In the genomic region with DNA sequence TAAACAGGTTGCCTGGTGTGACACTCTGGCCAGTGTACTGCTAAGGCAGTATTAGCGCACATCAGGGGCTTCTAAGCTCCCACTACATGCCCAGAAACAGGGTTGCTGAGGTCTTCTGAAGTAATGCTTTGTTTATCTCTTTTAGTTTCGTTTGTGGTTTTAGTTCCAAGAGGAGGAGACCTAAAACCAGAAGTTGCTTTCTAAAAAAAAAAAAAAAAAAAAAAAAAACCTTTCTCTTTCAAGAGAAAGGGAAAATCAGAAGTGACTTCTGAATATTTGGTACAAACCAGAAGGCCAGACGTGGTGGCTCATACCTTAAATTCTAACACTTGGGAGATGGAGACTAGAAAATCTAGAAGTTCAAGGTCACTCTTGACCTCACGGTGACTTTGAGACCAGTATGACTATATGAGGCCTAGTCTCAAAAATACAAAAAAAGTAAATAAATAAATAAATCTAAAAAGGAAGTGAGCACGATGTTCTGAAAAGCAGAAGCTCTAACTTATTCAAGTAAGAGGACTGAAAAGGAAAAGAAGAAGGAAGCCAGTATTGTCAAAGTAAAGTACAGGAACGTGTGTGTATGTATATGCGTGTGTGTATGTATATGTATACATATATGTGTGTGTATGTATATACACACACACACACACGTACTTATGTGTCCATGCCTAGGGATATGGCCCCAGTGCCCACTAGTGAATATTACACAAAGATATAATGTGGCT, we compare ENCODE assay signal across 23 mouse cellular contexts. TPM values are rescaled to one million over a fixed set of nuclear protein-coding genes. Genes with fewer than 3 reads are reported as not detected.
DNase-seq lines count a peak whose midpoint lies in the region; ATAC-seq and TF ChIP-seq lines count a peak whose summit lies in the region.
"Had no signal": no experiment of that assay in that cellular context is flagged by ENCODE, and none has a peak within 500 bp of the region (broad histone marks: within the 10 kb centered on the region; RNA-seq: fewer than 3 reads in every experiment).

No protein-coding gene starts in this region.

- TF ChIP-seq EP300 in CH12.LX (IDR thresholded peaks at IDR 0.05; ENCODE audit: low read length) = peak; percentile 33; the same call in 1 of the 2 replicates

- peaks cover 41% of the 10 kb centered on the region for H3K79me2 ChIP-seq in CH12.LX (replicated peaks; ENCODE audit: control insufficient read depth, extremely low read depth, insufficient read depth, poor library complexity, severe bottlenecking)

- H3K9me3 ChIP-seq in CH12.LX (replicated peaks; ENCODE audit: low read length) = peaks cover 13% of the 10 kb centered on the region
- no peaks in the 10 kb centered on the region for H3K9me3 ChIP-seq in kidney, embryonic 15.5 days (replicated peaks)
- H3K9me3 ChIP-seq: embryonic facial prominence, embryonic 15.5 days; heart, embryonic 10.5 days had no signal

- no peaks in the 10 kb centered on the region for H3K27me3 ChIP-seq in CH12.LX (replicated peaks)
- no peaks in the 10 kb centered on the region for H3K27me3 ChIP-seq in kidney, embryonic 15.5 days
- H3K27me3 ChIP-seq: embryonic facial prominence, embryonic 15.5 days had no signal

- H3K4me1 ChIP-seq in CH12.LX (ENCODE audit: control insufficient read depth in 1 of 2, insufficient read depth in 2 of 2) = peaks cover 11 to 44% of the 10 kb centered on the region in 2 experiments; a peak in 3 of 4 replicates
- no peaks in the 10 kb centered on the region for H3K4me1 ChIP-seq in kidney, embryonic 15.5 days
- H3K4me1 ChIP-seq: embryonic facial prominence, embryonic 15.5 days; heart, embryonic 10.5 days had no signal

- peak overlapping the region; percentile 88; the same call in 1 of the 2 replicates for H3K9ac ChIP-seq in CH12.LX (ENCODE audit: insufficient read depth, low read depth)
- no peak overlapping the region for H3K9ac ChIP-seq in kidney, embryonic 15.5 days
- H3K9ac ChIP-seq: embryonic facial prominence, embryonic 15.5 days; hindbrain, embryonic 14.5 days had no signal

- TF ChIP-seq POLR2A in CH12.LX (IDR thresholded peaks at IDR 0.05; ENCODE audit: low read depth, low read length) = no peak

- WGBS in kidney, embryonic 15.5 days = 85% methylated on average over 8 of the region's 8 CpGs

- DNase-seq in 416B (ENCODE audit: low read depth) = peak; percentile 53
- no peak for DNase-seq in CH12.LX (ENCODE audit: extremely low read depth)
- DNase-seq in naive thymus-derived CD4-positive, alpha-beta T cell, adult 2 months (ENCODE audit: low read depth) = peak; percentile 14
- DNase-seq in neural tube, embryonic 10.5 days (ENCODE audit: extremely low spot score, low spot score) = no peak
- DNase-seq in right cerebral cortex, postnatal 25 days = no peak
- DNase-seq: adrenal gland, postnatal 14 days; cerebellum, adult 9-11 months; embryo, embryonic 11 days; gastrocnemius, postnatal 14 days; heart, postnatal 14 days; left cerebral cortex, postnatal 4 days; lung, adult 18-20 months; lung, postnatal 4 days; midbrain, embryonic 14.5 days; thymus, postnatal 4 days had no signal

- H3K27ac ChIP-seq in CH12.LX (ENCODE audit: insufficient read depth, low read depth) = peak overlapping the region; percentile 1; the same call in 1 of the 2 replicates
- no peak overlapping the region for H3K27ac ChIP-seq in kidney, embryonic 15.5 days
- H3K27ac ChIP-seq: embryonic facial prominence, embryonic 15.5 days; heart, embryonic 10.5 days; hindbrain, embryonic 14.5 days; kidney, postnatal 0 days had no signal

- peak overlapping the region; percentile 59 for H3K4me2 ChIP-seq in CH12.LX (ENCODE audit: insufficient read depth, low read depth, poor library complexity, severe bottlenecking)
- H3K4me2 ChIP-seq in kidney, embryonic 15.5 days = no peak overlapping the region
- H3K4me2 ChIP-seq: embryonic facial prominence, embryonic 15.5 days; hindbrain, embryonic 14.5 days had no signal

- no peak for TF ChIP-seq CTCF in CH12.LX (conservative IDR thresholded peaks at IDR 0.05 in 1 of 2, IDR thresholded peaks at IDR 0.05 in 1 of 2; ENCODE audit: low read depth in 2 of 2, low read length in 2 of 2)

- dilution Hi-C loops in CH12.LX (cut with MboI; ENCODE audit: extremely low pct_ligation_motif_present, extremely low pct_unique_long_range_greater_than_20kb, low sequenced_read_pairs) = no loop called here

- peak; percentile 69 to 73 for ATAC-seq in hematopoietic stem cell, adult 5-6 weeks (replicated peaks in 1 of 2; ENCODE audit: insufficient read depth in 1 of 2, low FRiP score in 2 of 2, low TSS enrichment in 1 of 2, low read depth in 1 of 2, poor library complexity in 2 of 2, severe bottlenecking in 2 of 2)
- no peak for ATAC-seq in kidney, embryonic 15.5 days (replicated peaks; ENCODE audit: low FRiP score)
- ATAC-seq: CD4-positive, CD25-positive, alpha-beta regulatory T cell, adult 4 months; intestine, embryonic 16.5 days had no signal

- in situ Hi-C loops in CH12.LX (cut with MboI; ENCODE audit: low pct_ligation_motif_present, low pct_unique_long_range_greater_than_20kb, low sequenced_read_pairs) = no loop called here

- no peak for TF ChIP-seq RAD21 in CH12.LX (IDR thresholded peaks at IDR 0.05; ENCODE audit: low read depth, low read length)

- peak overlapping the region; percentile 63 to 86 (median 63) for H3K4me3 ChIP-seq in CH12.LX (replicated peaks in 1 of 3; ENCODE audit: low read depth in 2 of 3, low read length in 2 of 3, poor library complexity in 1 of 3)
- H3K4me3 ChIP-seq in kidney, embryonic 15.5 days (replicated peaks) = no peak overlapping the region
- H3K4me3 ChIP-seq: embryonic facial prominence, embryonic 15.5 days; heart, embryonic 10.5 days had no signal

- peaks cover 14 to 43% of the 10 kb centered on the region in 2 experiments for H3K36me3 ChIP-seq in CH12.LX (replicated peaks in 1 of 2; ENCODE audit: control insufficient read depth in 1 of 2, insufficient read depth in 1 of 2, low read length in 1 of 2)
- no peaks in the 10 kb centered on the region for H3K36me3 ChIP-seq in kidney, embryonic 15.5 days
- H3K36me3 ChIP-seq: embryonic facial prominence, embryonic 15.5 days; heart, embryonic 10.5 days had no signal

TF ChIP-seq in CH12.LX, 34 proteins besides CTCF, POLR2A, EP300 and RAD21 (continues in another document):
- TF ChIP-seq MAZ (IDR thresholded peaks at IDR 0.05; ENCODE audit: low read depth, low read length) = no peak
- peak; percentile 44 for TF ChIP-seq ETS1 (conservative IDR thresholded peaks at IDR 0.05; ENCODE audit: low read depth, low read length)
- TF ChIP-seq JUND (conservative IDR thresholded peaks at IDR 0.05; ENCODE audit: low read depth, low read length) = no peak
- no peak for TF ChIP-seq SMC3 (IDR thresholded peaks at IDR 0.05; ENCODE audit: low read depth, low read length)
- peak; percentile 29; the same call in 1 of the 2 replicates for TF ChIP-seq BHLHE40 (IDR thresholded peaks at IDR 0.05; ENCODE audit: low read depth, low read length)
- no peak for TF ChIP-seq NRF1 (IDR thresholded peaks at IDR 0.05; ENCODE audit: low read depth, low read length)
- 0 out of 2 replicates have a peak, but pooled peaks have one; percentile 13 for TF ChIP-seq MAFK (IDR thresholded peaks at IDR 0.05; ENCODE audit: insufficient replicate concordance, low read length)
- no peak for TF ChIP-seq KAT2A (IDR thresholded peaks at IDR 0.05; ENCODE audit: insufficient replicate concordance, low read length)
- no peak for TF ChIP-seq PAX5 (IDR thresholded peaks at IDR 0.05; ENCODE audit: low read length)
- TF ChIP-seq CHD2 (IDR thresholded peaks at IDR 0.05; ENCODE audit: low read length) = no peak
- no peak for TF ChIP-seq ZC3H11A (IDR thresholded peaks at IDR 0.05; ENCODE audit: low read depth, low read length)
- TF ChIP-seq USF1 (IDR thresholded peaks at IDR 0.05; ENCODE audit: low read depth, low read length) = no peak
- no peak for TF ChIP-seq NELFE (IDR thresholded peaks at IDR 0.05; ENCODE audit: low read depth, low read length)
- TF ChIP-seq E2F4 (IDR thresholded peaks at IDR 0.05; ENCODE audit: insufficient replicate concordance, low read depth, low read length) = no peak
- TF ChIP-seq SIN3A (IDR thresholded peaks at IDR 0.05; ENCODE audit: low read length) = peak; percentile 65
- TF ChIP-seq ZKSCAN1 (IDR thresholded peaks at IDR 0.05; ENCODE audit: borderline replicate concordance, low read depth, low read length) = no peak; the same call in 1 of the 2 replicates
- TF ChIP-seq CHD1 (IDR thresholded peaks at IDR 0.05; ENCODE audit: low read depth, low read length) = no peak
- 0 out of 2 replicates have a peak, but pooled peaks have one; percentile 32 for TF ChIP-seq MXI1 (IDR thresholded peaks at IDR 0.05; ENCODE audit: low read depth, low read length)
- TF ChIP-seq ELF1 (IDR thresholded peaks at IDR 0.05; ENCODE audit: low read depth, low read length) = no peak
- TF ChIP-seq JUN (IDR thresholded peaks at IDR 0.05; ENCODE audit: insufficient read depth, low read depth, low read length) = no peak
- no peak for TF ChIP-seq HCFC1 (IDR thresholded peaks at IDR 0.05; ENCODE audit: low read depth, low read length)
- TF ChIP-seq TCF12 (IDR thresholded peaks at IDR 0.05; ENCODE audit: low read depth, low read length) = no peak
- no peak for TF ChIP-seq ZMIZ1 (IDR thresholded peaks at IDR 0.05; ENCODE audit: low read depth, low read length)
- TF ChIP-seq ZNF384 (IDR thresholded peaks at IDR 0.05; ENCODE audit: low read depth, low read length) = peak; percentile 98
- no peak for TF ChIP-seq POLR2AphosphoS2 (IDR thresholded peaks at IDR 0.05; ENCODE audit: low read depth, low read length)
- TF ChIP-seq MYC (IDR thresholded peaks at IDR 0.05; ENCODE audit: low read depth, low read length) = no peak
- TF ChIP-seq RCOR1 (conservative IDR thresholded peaks at IDR 0.05; ENCODE audit: low read depth, low read length) = peak; percentile 39; the same call in 1 of the 2 replicates
- no peak for TF ChIP-seq MAX (IDR thresholded peaks at IDR 0.05; ENCODE audit: low read length)
- peak; percentile 37; the same call in 1 of the 2 replicates for TF ChIP-seq IRF4 (IDR thresholded peaks at IDR 0.05; ENCODE audit: low read depth, low read length)
- no peak for TF ChIP-seq GABPA (IDR thresholded peaks at IDR 0.05; ENCODE audit: insufficient replicate concordance, low read depth, low read length)
- TF ChIP-seq UBTF (IDR thresholded peaks at IDR 0.05; ENCODE audit: low read depth, low read length) = no peak
- TF ChIP-seq MEF2A (IDR thresholded peaks at IDR 0.05; ENCODE audit: borderline replicate concordance, low read depth, low read length) = no peak
- no peak for TF ChIP-seq USF2 (conservative IDR thresholded peaks at IDR 0.05; ENCODE audit: low read depth, low read length)

RNA-seq across cellular contexts. Expression of gene Ly86, which starts 3.0 kb away (rescaled TPM):
- total RNA-seq in CH12.LX (2012; rRNA removed) = 172 and 242 TPM in 2 replicates
- 374 and 427 TPM in 2 replicates for total RNA-seq in CH12.LX (2014; rRNA removed)
- 290 and 323 TPM in 2 replicates for polyA plus RNA-seq in CH12.LX (2012; ENCODE audit: insufficient read length, low read depth)
- 4.5 and 18.8 TPM in 2 replicates for total RNA-seq in hematopoietic stem cell, adult 5-6 weeks (2017)
- 5.4 and 6.9 TPM in 2 replicates for polyA plus RNA-seq in kidney, embryonic 15.5 days (2015; fragmentation: Nextera tagmentation; extraction: Ambion mirVana)

Comparison
In these comparisons a context has a peak if more than half of its experiments do, and no peak if none do; other contexts are left out.
1. DNase-seq: peak in 416B (single experiment) and naive thymus-derived CD4-positive, alpha-beta T cell, adult 2 months (single experiment); none in CH12.LX (single experiment), neural tube, embryonic 10.5 days (single experiment) and right cerebral cortex, postnatal 25 days (single experiment).